Mouse (Mus musculus) ES-E14 (cell line): Measurements from ENCODE around the gene Tedc1.

ENCODE experiments used
- CHD2 ChIP-seq: IDR thresholded peaks from 2 replicates; pipeline ENCODE4 v1.6.1; 2014; ENCODE audit warnings: mild to moderate bottlenecking, low read depth, low read length, inconsistent platforms
- ZC3H11A ChIP-seq: IDR thresholded peaks from 2 replicates; pipeline ENCODE4 v1.6.1; 2012; ENCODE audit warnings: low read depth, mild to moderate bottlenecking, inconsistent platforms, low read length, borderline replicate concordance
- ZNF384 ChIP-seq: IDR thresholded peaks from 2 replicates; pipeline ENCODE4 v1.6.1; 2012; ENCODE audit warnings: low read depth, low read length, inconsistent platforms

DNA sequence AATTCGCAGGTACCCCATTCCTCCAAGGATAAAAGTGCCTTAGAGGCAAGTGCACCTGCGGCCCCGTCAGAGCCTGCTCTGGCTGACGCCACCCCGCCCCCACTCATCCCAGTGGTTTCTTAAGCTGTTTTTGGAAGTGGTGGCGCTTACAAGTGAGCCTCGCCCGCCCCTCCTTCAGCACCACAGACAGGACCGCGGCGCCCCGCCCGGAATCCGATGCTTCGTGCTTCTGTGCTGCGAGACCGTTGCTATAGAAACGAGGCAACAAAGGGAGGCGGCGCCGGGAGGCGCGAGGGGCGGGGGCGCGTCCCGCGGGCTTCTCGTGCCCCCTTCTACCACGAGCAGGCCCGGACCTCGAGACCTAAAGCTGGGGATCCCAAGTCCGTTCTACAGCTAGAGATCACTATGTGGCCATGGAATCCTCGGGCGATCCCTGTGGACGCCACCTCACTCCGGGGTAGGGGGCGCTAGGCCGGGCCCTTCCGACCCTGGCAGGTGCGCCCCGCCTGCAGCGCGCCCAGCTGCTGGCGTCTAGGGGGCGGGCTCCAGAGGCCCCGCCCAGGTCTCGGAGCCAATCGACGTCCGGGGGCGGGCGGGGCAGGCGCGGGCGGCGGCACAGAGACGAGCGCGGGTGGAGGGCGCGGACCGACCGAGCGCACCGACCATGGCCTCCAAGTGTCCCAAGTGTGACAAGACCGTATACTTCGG, 16.2 kb upstream of the Tedc1 start, which contains the start of gene Crip2:
- TF ChIP-seq ZC3H11A: no peak
- no peak for TF ChIP-seq ZNF384
- TF ChIP-seq CHD2: no peak
